Mouse (Mus musculus) MEL (cell line): Measurements from ENCODE around the gene Anks1. TPM values are rescaled to one million over a fixed set of nuclear protein-coding genes. Genes with fewer than 3 reads are reported as not detected.

ENCODE experiments used
- DNase-seq: peaks from one replicate; pipeline ENCODE4 v3.0.0; 2011; ENCODE audit warnings: low read depth, low spot score
- H3K27ac ChIP-seq: 2 replicates; pipeline ENCODE4 v1.5.1; 2012; ENCODE audit warnings: low read depth, mild to moderate bottlenecking, control low read depth, low read length, moderate library complexity; ENCODE audit not compliant: control insufficient read depth
- H3K27me3 ChIP-seq, 2 experiments: fragments of 150-350 bp in 1 of 2; sonication (generic) in 1 of 2; 2 replicates each; pipeline ENCODE4 v1.6.1; 2012; ENCODE audit warnings: low read length in 2 of 2, mild to moderate bottlenecking in 2 of 2, improper control_type of control experiment in 1 of 2, moderate library complexity in 1 of 2; ENCODE audit not compliant: insufficient read depth in 2 of 2, control insufficient read depth in 1 of 2
- H3K36me3 ChIP-seq, 2 experiments: 2 replicates each; pipeline ENCODE4 v1.6.1; 2012 to 2014; ENCODE audit warnings: low read length in 2 of 2, improper control_type of control experiment in 1 of 2, inconsistent platforms in 1 of 2, mild to moderate bottlenecking in 1 of 2; ENCODE audit not compliant: insufficient read depth in 2 of 2, control insufficient read depth in 1 of 2
- H3K4me1 ChIP-seq, 2 experiments: fragments of 150-350 bp in 1 of 2; sonication (generic) in 1 of 2; 2 replicates each; pipeline ENCODE4 v1.6.1; 2012; ENCODE audit warnings: low read length in 2 of 2, improper control_type of control experiment in 1 of 2, mild to moderate bottlenecking in 1 of 2; ENCODE audit not compliant: insufficient read depth in 2 of 2, control insufficient read depth in 1 of 2
- H3K4me3 ChIP-seq, 2 experiments: fragments of 150-350 bp in 1 of 2; sonication (generic) in 1 of 2; 2 replicates each; pipeline ENCODE4 v1.5.1; 2012; ENCODE audit warnings: low read depth in 2 of 2, low read length in 2 of 2, mild to moderate bottlenecking in 2 of 2, moderate library complexity in 2 of 2, control low read depth in 1 of 2, improper control_type of control experiment in 1 of 2; ENCODE audit not compliant: control insufficient read depth in 1 of 2, insufficient read depth in 1 of 2
- H3K79me2 ChIP-seq: 2 replicates; pipeline ENCODE4 v1.6.1; 2012; ENCODE audit warnings: mild to moderate bottlenecking, low read length, moderate library complexity; ENCODE audit not compliant: control insufficient read depth, poor library complexity, insufficient read depth
- H3K9ac ChIP-seq: 2 replicates; pipeline ENCODE4 v1.6.1; 2012; ENCODE audit warnings: low read depth, mild to moderate bottlenecking, control low read depth, low read length, moderate library complexity; ENCODE audit not compliant: control insufficient read depth, poor library complexity, severe bottlenecking
- H3K9me3 ChIP-seq: fragments of 150-350 bp; sonication (generic); replicated peaks from 2 replicates; pipeline ENCODE4 v1.6.1; 2012; ENCODE audit warnings: mild to moderate bottlenecking, low read length, improper control_type of control experiment, moderate library complexity; ENCODE audit not compliant: insufficient read depth
- CHD1 ChIP-seq: IDR thresholded peaks from 2 replicates; pipeline ENCODE4 v1.6.1; 2012; ENCODE audit warnings: low read depth, mild to moderate bottlenecking, inconsistent platforms, low read length, improper control_type of control experiment
- CHD2 ChIP-seq: IDR thresholded peaks from 2 replicates; pipeline ENCODE4 v1.6.1; 2011; ENCODE audit warnings: low read length, improper control_type of control experiment
- ELF1 ChIP-seq: IDR thresholded peaks from 2 replicates; pipeline ENCODE4 v1.6.1; 2014; ENCODE audit warnings: low read depth, mild to moderate bottlenecking, inconsistent platforms, low read length, improper control_type of control experiment, moderate library complexity
- EP300 ChIP-seq, 2 experiments: IDR thresholded peaks; 2 replicates each; pipeline ENCODE4 v1.6.1; 2011; ENCODE audit warnings: improper control_type of control experiment in 2 of 2, low read length in 2 of 2, low read depth in 1 of 2, mild to moderate bottlenecking in 1 of 2
- HCFC1 ChIP-seq: IDR thresholded peaks from 2 replicates; pipeline ENCODE4 v1.6.1; 2012; ENCODE audit warnings: low read depth, mild to moderate bottlenecking, inconsistent platforms, low read length, improper control_type of control experiment, moderate library complexity
- MAZ ChIP-seq: IDR thresholded peaks from 2 replicates; pipeline ENCODE4 v1.6.1; 2012; ENCODE audit warnings: low read depth, mild to moderate bottlenecking, inconsistent platforms, low read length, improper control_type of control experiment
- MXI1 ChIP-seq: IDR thresholded peaks from 2 replicates; pipeline ENCODE4 v1.6.1; 2011; ENCODE audit warnings: mild to moderate bottlenecking, low read depth, low read length, improper control_type of control experiment
- MYB ChIP-seq: IDR thresholded peaks from 2 replicates; pipeline ENCODE4 v1.6.1; 2011; ENCODE audit warnings: mild to moderate bottlenecking, low read depth, low read length, improper control_type of control experiment
- RAD21 ChIP-seq: IDR thresholded peaks from 2 replicates; pipeline ENCODE4 v1.6.1; 2011; ENCODE audit warnings: mild to moderate bottlenecking, low read depth, low read length, improper control_type of control experiment
- TAL1 ChIP-seq: IDR thresholded peaks from 2 replicates; pipeline ENCODE4 v1.6.1; 2012; ENCODE audit warnings: mild to moderate bottlenecking, inconsistent platforms, low read length, moderate library complexity, mixed read lengths
- TCF12 ChIP-seq: IDR thresholded peaks from 2 replicates; pipeline ENCODE4 v1.6.1; 2014; ENCODE audit warnings: low read depth, mild to moderate bottlenecking, inconsistent platforms, low read length, improper control_type of control experiment, moderate library complexity
- ZC3H11A ChIP-seq: IDR thresholded peaks from 2 replicates; pipeline ENCODE4 v1.6.1; 2012; ENCODE audit warnings: low read depth, mild to moderate bottlenecking, inconsistent platforms, low read length, improper control_type of control experiment
- ZNF384 ChIP-seq: IDR thresholded peaks from 2 replicates; pipeline ENCODE4 v1.6.1; 2012; ENCODE audit warnings: low read depth, mild to moderate bottlenecking, inconsistent platforms, low read length, improper control_type of control experiment
- polyA plus RNA-seq, 2 experiments: library from polyadenylated mRNA; stranded (reverse) in 1 of 2; unstranded in 1 of 2; fragments of >175 nt in 1 of 2; fragments of >200 nt in 1 of 2; gene quantifications; 2 replicates each; pipeline versions ENCODE4 v1.2.1 to v1.2.4; 2012; ENCODE audit warnings: low replicate concordance in 2 of 2, low read depth in 1 of 2; ENCODE audit not compliant: insufficient read length in 2 of 2, insufficient read depth in 1 of 2, missing spikeins in 1 of 2
- total RNA-seq: library from RNA; depleted of rRNA; stranded (reverse); fragments of 300-350 nt; gene quantifications from 2 replicates; pipeline ENCODE4 v1.2.3, GENCODE M21; 2012

Gene Anks1
- total and polyA plus RNA-seq, 3 experiments, result 11.9 to 15.9 TPM; not detected in 1

GRCm38 (mm10) chr17:28034986-28035385, 125.9 kb downstream of the Anks1 start:
- Histone ChIP-seq H3K9me3 (no peaks in the 10 kb centered on the region), H3K4me1 (peaks cover 6 to 12% of the 10 kb centered on the region in 2 experiments)
- TF ChIP-seq MYB, result no peak

GRCm38 (mm10) chr17:28036813-28037756, 128.0 kb downstream of the Anks1 start:
- Histone ChIP-seq H3K36me3 (peaks cover 0 to 1% of the 10 kb centered on the region in 2 experiments; a peak in 2 of 4 replicates), H3K4me1 (0 out of 4 replicates have a peak, but pooled peaks cover 0 to under 1% of the 10 kb centered on the region in 2 experiments), H3K9me3 (no peaks in the 10 kb centered on the region), H3K9ac (no peak overlapping the region), H3K27ac (no peak overlapping the region), H3K4me3 (no peak overlapping the region), H3K79me2 (no peaks in the 10 kb centered on the region), H3K27me3 (no peaks in the 10 kb centered on the region)
- TF ChIP-seq ZC3H11A (no peak), RAD21 (no peak), ZNF384 (no peak), CHD1 (no peak), HCFC1 (no peak), MAZ (no peak), TCF12 (no peak), CHD2 (no peak), TAL1 (no peak), ELF1 (no peak)
- no peak for DNase-seq

More at GRCm38 (mm10) chr17:28034986-28035385, 125.9 kb downstream of the Anks1 start:
- DNase-seq, result no peak
- Histone ChIP-seq H3K9ac (no peak overlapping the region), H3K27me3 (no peaks in the 10 kb centered on the region), H3K4me3 (no peak overlapping the region), H3K36me3 (peaks cover 0 to 11% of the 10 kb centered on the region in 2 experiments; a peak in 2 of 4 replicates), H3K27ac (no peak overlapping the region), H3K79me2 (no peaks in the 10 kb centered on the region)

GRCm38 (mm10) chr17:28040620-28041019, 131.5 kb downstream of the Anks1 start:
- no peaks in the 10 kb centered on the region for H3K4me1 ChIP-seq
- no peaks in the 10 kb centered on the region for H3K9me3 ChIP-seq
- no peaks in the 10 kb centered on the region for H3K36me3 ChIP-seq
- no peak overlapping the region for H3K4me3 ChIP-seq
- no peaks in the 10 kb centered on the region for H3K27me3 ChIP-seq
- no peak overlapping the region for H3K9ac ChIP-seq
- no peak for DNase-seq
- no peaks in the 10 kb centered on the region for H3K79me2 ChIP-seq
- H3K27ac ChIP-seq, result no peak overlapping the region
- no peak for TF ChIP-seq MYB
- TF ChIP-seq EP300 (IDR thresholded peaks at IDR 0.05; ENCODE audit: low read depth in 1 of 2, low read length in 2 of 2), result no peak
- TF ChIP-seq MXI1, result no peak
- TF ChIP-seq TCF12, result no peak
- no peak for TF ChIP-seq HCFC1
